Mouse (Mus musculus) lung, postnatal 0 days (tissue): ENCODE results near the gene Lsm14a. TPM values are rescaled to one million over a fixed set of nuclear protein-coding genes. Genes with fewer than 3 reads are reported as not detected.

Experiments used
- ATAC-seq: fragments of 200-750 bp; cut with Nextera tagmentation; 2 replicates; pipeline ENCODE4 v1.8.0; 2017; ENCODE audit warnings: moderate library complexity
- DNase-seq: peaks from one replicate; pipeline ENCODE4 v3.0.0-alpha.2; 2016; ENCODE audit warnings: low spot score
- H3K27ac ChIP-seq: fragments of 300-500 bp; sonication (generic); 2 replicates; pipeline ENCODE4 v1.5.1; 2014; ENCODE audit warnings: antibody characterized with exemption, mild to moderate bottlenecking, low read length, mixed read lengths
- H3K27me3 ChIP-seq: fragments of 300-500 bp; sonication (generic); replicated peaks from 2 replicates; pipeline ENCODE4 v1.6.1; 2014; ENCODE audit warnings: low read length, mixed read lengths; ENCODE audit not compliant: insufficient read depth
- H3K36me3 ChIP-seq: fragments of 300-500 bp; sonication (generic); 2 replicates; pipeline ENCODE4 v1.6.1; 2014; ENCODE audit warnings: low read length, mixed read lengths; ENCODE audit not compliant: insufficient read depth
- H3K4me1 ChIP-seq: fragments of 300-500 bp; sonication (generic); 2 replicates; pipeline ENCODE4 v1.6.1; 2014; ENCODE audit warnings: antibody characterized with exemption, low read depth, low read length, mixed read lengths; ENCODE audit not compliant: insufficient read depth
- H3K4me2 ChIP-seq: fragments of 300-500 bp; sonication (generic); replicated peaks from 2 replicates; pipeline ENCODE4 v1.6.1; 2014; ENCODE audit warnings: low read depth, mild to moderate bottlenecking, low read length, moderate library complexity, mixed read lengths
- H3K4me3 ChIP-seq: fragments of 300-500 bp; sonication (generic); 2 replicates; pipeline ENCODE4 v1.5.1; 2014; ENCODE audit warnings: low read depth, low read length
- H3K9ac ChIP-seq: fragments of 300-500 bp; sonication (generic); replicated peaks from 2 replicates; pipeline ENCODE4 v1.6.1; 2014; ENCODE audit warnings: low read depth, mild to moderate bottlenecking
- H3K9me3 ChIP-seq: fragments of 300-500 bp; sonication (generic); 2 replicates; pipeline ENCODE4 v1.6.1; 2016; ENCODE audit warnings: low read length, mixed read lengths
- CTCF ChIP-seq: IDR thresholded peaks from 2 replicates; pipeline ENCODE4 v1.5.1; 2016; ENCODE audit warnings: antibody characterized with exemption, mild to moderate bottlenecking
- EP300 ChIP-seq: IDR thresholded peaks from 2 replicates; pipeline ENCODE4 v1.6.1; 2016; ENCODE audit warnings: antibody characterized with exemption, mild to moderate bottlenecking, control low read depth
- WGBS: fragments of 180-500 bp; shearing (Covaris S2); extraction: QIAGEN DNeasy Blood & Tissue Kit; methylation state at CpG from one replicate; pipeline ENCODE4 v1.1.7; 2014; 5-methylcytosine and 5-hydroxymethylcytosine counted together
- polyA plus RNA-seq: library from polyadenylated mRNA; unstranded; fragments of >200 nt; fragmentation: Nextera tagmentation; extraction: Ambion mirVana; gene quantifications from 2 replicates; pipeline ENCODE4 v1.2.1, GENCODE M21; 2015

Lsm14a gene
- polyA plus RNA-seq, 1 experiment from 2014 or later: 76.1 TPM

- 61% methylated on average over 5 of the region's 5 CpGs for WGBS
- Histone ChIP-seq H3K27ac (no peak overlapping the region), H3K4me1 (no peaks in the 10 kb centered on the region), H3K9ac (no peak overlapping the region), H3K9me3 (no peaks in the 10 kb centered on the region), H3K36me3 (no peaks in the 10 kb centered on the region), H3K27me3 (no peaks in the 10 kb centered on the region), H3K4me3 (no peak overlapping the region), H3K4me2 (no peak overlapping the region)
- TF ChIP-seq CTCF: peak; percentile 58
- TF ChIP-seq EP300: no peak
- DNase-seq (peak; percentile 18), ATAC-seq (no peak)
These were observed 5.7 kb upstream of the Lsm14a start for GRCm38 (mm10) chr7:34398831-34399230.

DNA sequence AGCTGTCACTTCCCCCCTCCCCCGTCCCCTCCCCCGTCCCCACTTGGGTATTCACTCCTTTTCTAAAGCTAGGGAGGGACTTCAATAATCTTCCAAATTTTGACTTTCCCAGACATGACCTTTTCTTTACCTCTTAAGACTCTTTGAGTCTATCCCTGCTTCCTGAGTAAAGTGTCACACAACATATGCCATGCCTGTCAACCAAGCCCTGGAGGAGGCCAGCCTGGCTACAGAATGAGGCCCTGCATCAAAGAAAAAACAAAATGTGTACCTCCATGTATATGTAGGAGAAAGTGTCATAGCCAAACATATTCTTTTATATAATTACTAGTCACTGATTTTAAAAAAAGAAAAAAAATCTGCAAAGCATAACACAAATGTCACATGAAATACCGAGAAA, 3.7 kb upstream of the Lsm14a start:
- no peaks in the 10 kb centered on the region for H3K27me3 ChIP-seq
- no peaks in the 10 kb centered on the region for H3K9me3 ChIP-seq
- no peaks in the 10 kb centered on the region for H3K4me1 ChIP-seq
- TF ChIP-seq CTCF: no peak
- no peak for TF ChIP-seq EP300
- H3K36me3 ChIP-seq: no peaks in the 10 kb centered on the region
- ATAC-seq (no peak), DNase-seq (no peak)
- H3K4me3 ChIP-seq: no peak overlapping the region
- no peak overlapping the region for H3K27ac ChIP-seq
- no peak overlapping the region for H3K4me2 ChIP-seq
- no peak overlapping the region for H3K9ac ChIP-seq
- WGBS: 90% methylated on average over 3 of the region's 3 CpGs

- WGBS: 57% methylated on average over 6 of the region's 6 CpGs
- no peak overlapping the region for H3K4me2 ChIP-seq
- no peaks in the 10 kb centered on the region for H3K27me3 ChIP-seq
- H3K9ac ChIP-seq: no peak overlapping the region
- no peaks in the 10 kb centered on the region for H3K36me3 ChIP-seq
- no peaks in the 10 kb centered on the region for H3K4me1 ChIP-seq
- no peak overlapping the region for H3K4me3 ChIP-seq
- ATAC-seq (no peak), DNase-seq (no peak)
- no peak overlapping the region for H3K27ac ChIP-seq
- H3K9me3 ChIP-seq: no peaks in the 10 kb centered on the region
- TF ChIP-seq CTCF (no peak), EP300 (no peak)
These were observed 2.6 kb upstream of the Lsm14a start for GRCm38 (mm10) chr7:34395761-34396160.

GRCm38 (mm10) chr7:34394636-34395035, 1.5 kb upstream of the Lsm14a start:
- Histone ChIP-seq H3K27ac (no peak overlapping the region), H3K27me3 (no peaks in the 10 kb centered on the region), H3K4me2 (no peak overlapping the region), H3K4me1 (no peaks in the 10 kb centered on the region), H3K9ac (no peak overlapping the region), H3K4me3 (no peak overlapping the region), H3K36me3 (no peaks in the 10 kb centered on the region), H3K9me3 (no peaks in the 10 kb centered on the region)
- no peak for ATAC-seq
- 74% methylated on average over 5 of the region's 5 CpGs for WGBS
- no peak for TF ChIP-seq EP300
- TF ChIP-seq CTCF: no peak
- DNase-seq: no peak

DNA sequence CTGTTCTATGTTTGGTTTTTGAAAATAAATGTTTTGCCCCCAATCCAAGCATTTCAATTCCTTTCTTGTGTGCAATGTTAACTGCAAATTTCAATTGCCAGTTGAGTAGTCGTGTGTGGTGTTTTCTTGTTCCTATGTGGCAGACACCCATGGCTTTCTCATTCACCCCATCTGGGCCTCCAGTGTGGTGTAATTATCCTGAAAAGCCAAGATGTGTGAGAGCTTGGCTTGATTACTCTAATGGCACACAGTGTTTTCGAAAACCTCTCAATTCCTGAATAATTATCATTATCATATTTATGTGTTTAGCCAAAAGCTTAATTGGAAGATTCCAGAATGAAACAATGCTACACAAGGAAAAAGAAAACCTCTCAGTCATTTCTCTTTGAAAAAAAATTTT, 976 bp upstream of the Lsm14a start:
- H3K27me3 ChIP-seq: no peaks in the 10 kb centered on the region
- H3K4me3 ChIP-seq: no peak overlapping the region
- no peaks in the 10 kb centered on the region for H3K4me1 ChIP-seq
- no peak overlapping the region for H3K4me2 ChIP-seq
- no peak for ATAC-seq
- H3K27ac ChIP-seq: no peak overlapping the region
- no peaks in the 10 kb centered on the region for H3K36me3 ChIP-seq
- TF ChIP-seq EP300: no peak
- TF ChIP-seq CTCF: no peak
- no peaks in the 10 kb centered on the region for H3K9me3 ChIP-seq
- no peak overlapping the region for H3K9ac ChIP-seq
- WGBS: 85% methylated on average over 2 of the region's 2 CpGs
- DNase-seq: no peak

DNA sequence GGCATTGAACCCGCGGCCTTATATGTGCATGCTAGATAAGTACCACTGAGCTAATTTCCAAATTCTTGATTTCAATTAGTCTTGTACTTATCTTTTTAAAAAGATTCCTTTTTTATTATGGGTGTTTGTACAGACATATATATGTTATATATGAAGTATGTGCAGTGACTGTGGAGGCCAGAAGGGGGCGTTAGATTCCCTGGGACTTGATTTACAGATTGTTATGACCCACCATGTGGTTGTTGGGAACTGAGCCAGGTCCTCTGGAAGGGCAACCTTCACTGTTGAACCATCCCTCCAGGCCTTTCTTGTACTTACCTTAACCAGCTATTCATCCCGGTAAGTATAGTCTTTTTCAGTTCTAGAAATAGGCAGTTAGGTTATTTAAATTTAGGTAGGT, 780 bp downstream of the Lsm14a start:
- no peak for DNase-seq
- Histone ChIP-seq H3K4me3 (no peak overlapping the region), H3K9me3 (no peaks in the 10 kb centered on the region), H3K9ac (no peak overlapping the region), H3K4me1 (peaks cover 2% of the 10 kb centered on the region; the same call in 1 of the 2 replicates), H3K27ac (no peak overlapping the region), H3K36me3 (no peaks in the 10 kb centered on the region), H3K4me2 (no peak overlapping the region), H3K27me3 (no peaks in the 10 kb centered on the region)
- 65% methylated on average over 4 of the region's 4 CpGs for WGBS
- no peak for TF ChIP-seq EP300
- peak; percentile 27; the same call in 1 of the 2 replicates for TF ChIP-seq CTCF
- ATAC-seq: no peak

GRCm38 (mm10) chr7:34391711-34392110, 1.4 kb downstream of the Lsm14a start:
- Histone ChIP-seq H3K27me3 (no peaks in the 10 kb centered on the region), H3K4me1 (peaks cover 8% of the 10 kb centered on the region; the same call in 1 of the 2 replicates), H3K27ac (no peak overlapping the region), H3K4me2 (no peak overlapping the region), H3K36me3 (no peaks in the 10 kb centered on the region), H3K9me3 (no peaks in the 10 kb centered on the region), H3K4me3 (no peak overlapping the region), H3K9ac (no peak overlapping the region)
- DNase-seq (no peak), ATAC-seq (no peak)
- WGBS: 72% methylated on average over 4 of the region's 4 CpGs
- no peak for TF ChIP-seq EP300
- no peak for TF ChIP-seq CTCF
